Mouse (Mus musculus) kidney, postnatal 0 days (tissue): Measurements from ENCODE around the gene Gm609. TPM values are rescaled to one million over a fixed set of nuclear protein-coding genes. Genes with fewer than 3 reads are reported as not detected.
"Not testable (repeated sequence)": the region's sequence is repeated elsewhere in the genome, so short reads cannot be mapped to it uniquely, and the experiment has no call there.

ENCODE experiments used
- ATAC-seq: fragments of 200-750 bp; cut with Nextera tagmentation; replicated peaks from 2 replicates; pipeline ENCODE4 v1.8.0; 2017; ENCODE audit warnings: low read depth, moderate number of reproducible peaks, moderate TSS enrichment, moderate library complexity; ENCODE audit not compliant: low FRiP score
- DNase-seq: peaks from one replicate; pipeline ENCODE4 v3.0.0-alpha.2; 2016; ENCODE audit warnings: low spot score
- H3K27ac ChIP-seq: fragments of 300-500 bp; sonication (generic); 2 replicates; pipeline ENCODE4 v1.5.1; 2014; ENCODE audit warnings: mild to moderate bottlenecking
- H3K27me3 ChIP-seq: fragments of 300-500 bp; sonication (generic); 2 replicates; pipeline ENCODE4 v1.6.1; 2014; ENCODE audit warnings: low read length, mixed read lengths; ENCODE audit not compliant: insufficient read depth
- H3K36me3 ChIP-seq: fragments of 300-500 bp; sonication (generic); 2 replicates; pipeline ENCODE4 v1.6.1; 2014; ENCODE audit warnings: low read length, mixed read lengths; ENCODE audit not compliant: insufficient read depth
- H3K4me1 ChIP-seq: fragments of 300-500 bp; sonication (generic); replicated peaks from 2 replicates; pipeline ENCODE4 v1.6.1; 2014; ENCODE audit warnings: antibody characterized with exemption, low read length, mixed read lengths; ENCODE audit not compliant: insufficient read depth
- H3K4me2 ChIP-seq: fragments of 300-500 bp; sonication (generic); 2 replicates; pipeline ENCODE4 v1.6.1; 2014; ENCODE audit warnings: mild to moderate bottlenecking, low read length, moderate library complexity, mixed read lengths
- H3K4me3 ChIP-seq: fragments of 300-500 bp; sonication (generic); replicated peaks from 2 replicates; pipeline ENCODE4 v1.5.1; 2014; ENCODE audit warnings: low read depth, low read length
- H3K9ac ChIP-seq: fragments of 300-500 bp; sonication (generic); 2 replicates; pipeline ENCODE4 v1.6.1; 2014; ENCODE audit warnings: low read depth, low read length
- H3K9me3 ChIP-seq: fragments of 300-500 bp; sonication (generic); replicated peaks from 2 replicates; pipeline ENCODE4 v1.6.1; 2016; ENCODE audit warnings: low read length, inconsistent platforms, mixed read lengths
- CTCF ChIP-seq: IDR thresholded peaks from 2 replicates; pipeline ENCODE4 v1.5.1; 2016; ENCODE audit warnings: antibody characterized with exemption, low read depth, mild to moderate bottlenecking, moderate library complexity
- WGBS: fragments of 180-500 bp; shearing (Covaris S2); extraction: QIAGEN DNeasy Blood & Tissue Kit; methylation state at CpG from one replicate; pipeline ENCODE4 v1.1.7; 2014; 5-methylcytosine and 5-hydroxymethylcytosine counted together
- polyA plus RNA-seq: library from polyadenylated mRNA; unstranded; fragments of >200 nt; fragmentation: Nextera tagmentation; extraction: Ambion mirVana; gene quantifications from 2 replicates; pipeline ENCODE4 v1.2.1, GENCODE M21; 2015

Gene Gm609
- polyA plus RNA-seq, result 0.47 and 0.49 TPM in 2 replicates

DNA sequence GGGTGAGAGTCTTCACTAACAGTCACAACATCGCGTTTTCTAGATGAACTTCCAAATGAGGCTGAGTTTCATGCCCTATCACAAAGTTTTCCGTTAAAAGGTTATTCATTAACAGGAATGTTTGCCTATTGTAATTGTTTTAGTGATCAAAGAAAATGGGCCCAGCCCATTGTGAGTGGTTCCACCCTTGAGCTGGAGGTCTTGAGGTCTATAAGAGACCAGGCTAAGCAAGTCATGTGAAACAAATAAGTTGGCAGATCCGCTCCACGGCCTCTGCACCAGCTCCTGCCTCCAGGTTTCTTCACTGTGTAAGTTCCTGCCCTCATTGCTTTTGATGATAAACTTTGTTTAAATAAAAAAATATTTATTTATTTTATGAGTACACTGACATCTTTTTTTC is at the start of gene Gm609:
TSS of gene Gm609 (minus strand) at position 43 of the 400 bp plus-strand sequence.
- Histone ChIP-seq H3K27ac (no peak within 1 kb of the TSS), H3K27me3 (no peaks in the 10 kb centered on the region), H3K4me3 (no peak within 1 kb of the TSS), H3K4me2 (no peak within 1 kb of the TSS), H3K36me3 (no peaks in the 10 kb centered on the region), H3K9me3 (no peaks in the 10 kb centered on the region), H3K4me1 (no peaks in the 10 kb centered on the region), H3K9ac (no peak within 1 kb of the TSS)
- peak; percentile 19 for DNase-seq
- ATAC-seq, result peak; percentile 68; the same call in 1 of the 2 replicates
- 52% methylated on average over 5 of the region's 5 CpGs for WGBS
- no peak for TF ChIP-seq CTCF

DNA sequence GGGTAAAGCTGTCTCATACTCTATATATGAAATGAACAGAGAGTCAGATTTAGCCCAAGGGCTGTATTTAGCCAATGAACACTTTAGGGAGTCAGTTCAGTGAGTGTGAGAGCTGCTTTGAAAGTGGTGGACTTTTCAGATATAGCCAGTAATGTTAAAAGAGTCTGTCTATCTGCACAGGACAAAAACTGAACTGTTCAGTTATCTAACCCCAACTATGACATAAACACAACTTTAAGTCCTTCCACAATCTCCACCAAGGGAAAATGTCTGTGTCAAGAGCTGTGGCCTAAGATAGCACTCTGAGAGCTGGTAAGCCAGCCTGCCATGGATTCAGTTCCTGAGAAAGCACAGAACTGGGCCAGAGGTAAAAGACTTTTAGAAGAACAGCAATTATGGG is 49.3 kb upstream of the Gm609 start:
- Histone ChIP-seq H3K9me3 (no peaks in the 10 kb centered on the region), H3K9ac (no peak overlapping the region), H3K4me2 (no peak overlapping the region), H3K27me3 (no peaks in the 10 kb centered on the region), H3K36me3 (no peaks in the 10 kb centered on the region), H3K4me3 (no peak overlapping the region), H3K4me1 (no peaks in the 10 kb centered on the region), H3K27ac (no peak overlapping the region)
- no peak for TF ChIP-seq CTCF
- DNase-seq (no peak), ATAC-seq (no peak)

DNA sequence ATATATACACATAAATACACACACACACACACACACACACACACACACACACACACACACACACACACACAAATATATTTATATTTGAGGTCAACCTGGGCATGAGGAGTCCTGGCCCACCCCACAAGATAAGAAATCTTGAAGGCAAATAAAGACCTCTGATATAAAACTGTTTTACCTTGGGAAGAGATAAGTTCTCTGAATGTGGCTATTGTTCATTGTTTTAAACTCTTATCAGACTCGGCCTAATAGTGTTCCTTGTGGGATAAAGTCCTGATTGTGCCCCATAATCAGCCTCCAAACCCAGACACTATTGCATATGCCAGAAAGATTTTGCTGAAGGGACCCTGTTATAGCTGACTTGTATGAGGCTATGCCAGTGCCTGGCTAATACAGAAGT is 45.6 kb upstream of the Gm609 start:
- H3K4me2 ChIP-seq, H3K9ac ChIP-seq, ATAC-seq, H3K9me3 ChIP-seq, DNase-seq, H3K4me1 ChIP-seq, H3K27ac ChIP-seq, H3K4me3 ChIP-seq, H3K36me3 ChIP-seq, H3K27me3 ChIP-seq: not testable (repeated sequence)
- WGBS, result 67% methylated on average over 1 of the region's 1 CpGs

DNA sequence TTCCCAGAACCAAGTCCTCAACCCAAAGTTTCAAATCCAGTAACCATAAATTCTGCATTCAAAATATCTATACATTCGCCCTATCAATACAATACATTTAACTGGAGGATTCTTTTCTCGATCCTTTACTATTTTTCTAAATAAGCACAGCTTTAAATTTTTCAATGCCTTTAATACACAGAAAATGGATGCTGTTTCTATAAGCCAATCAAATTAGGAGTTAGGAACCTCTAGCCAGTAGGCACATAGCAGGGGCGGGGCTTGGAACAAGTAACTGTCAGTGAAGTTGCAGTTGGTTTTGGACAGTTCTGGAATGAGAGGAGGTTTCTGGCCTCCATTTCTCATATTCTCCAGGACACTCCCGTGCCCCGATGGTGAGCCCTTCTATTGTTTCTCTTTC is 42.2 kb upstream of the Gm609 start, which contains the start of gene Slc9c1:
TSS of gene Slc9c1 (plus strand) at position 301 of the 400 bp plus-strand sequence.
- H3K4me3 ChIP-seq, result no peak within 1 kb of the TSS
- H3K9me3 ChIP-seq, result no peaks in the 10 kb centered on the region
- H3K27me3 ChIP-seq, result no peaks in the 10 kb centered on the region
- no peak within 1 kb of the TSS for H3K4me2 ChIP-seq
- H3K36me3 ChIP-seq, result no peaks in the 10 kb centered on the region
- ATAC-seq (no peak), DNase-seq (no peak)
- no peaks in the 10 kb centered on the region for H3K4me1 ChIP-seq
- no peak within 1 kb of the TSS for H3K27ac ChIP-seq
- TF ChIP-seq CTCF, result no peak
- no peak within 1 kb of the TSS for H3K9ac ChIP-seq
- WGBS, result 94% methylated on average over 5 of the region's 5 CpGs

GRCm38 (mm10) chr16:45531950-45532349 is 39.2 kb upstream of the Gm609 start, which contains the start of gene Gm17783:
Gene Gm17783 (minus strand): TSS chr16:45532050.
- Histone ChIP-seq H3K9me3 (no peaks in the 10 kb centered on the region), H3K4me1 (no peaks in the 10 kb centered on the region), H3K27ac (no peak within 1 kb of the TSS), H3K27me3 (no peaks in the 10 kb centered on the region), H3K4me3 (no peak within 1 kb of the TSS), H3K4me2 (no peak within 1 kb of the TSS), H3K9ac (no peak within 1 kb of the TSS), H3K36me3 (no peaks in the 10 kb centered on the region)
- no peak for DNase-seq
- 51% methylated on average over 4 of the region's 4 CpGs for WGBS
- no peak for ATAC-seq
- TF ChIP-seq CTCF, result no peak

DNA sequence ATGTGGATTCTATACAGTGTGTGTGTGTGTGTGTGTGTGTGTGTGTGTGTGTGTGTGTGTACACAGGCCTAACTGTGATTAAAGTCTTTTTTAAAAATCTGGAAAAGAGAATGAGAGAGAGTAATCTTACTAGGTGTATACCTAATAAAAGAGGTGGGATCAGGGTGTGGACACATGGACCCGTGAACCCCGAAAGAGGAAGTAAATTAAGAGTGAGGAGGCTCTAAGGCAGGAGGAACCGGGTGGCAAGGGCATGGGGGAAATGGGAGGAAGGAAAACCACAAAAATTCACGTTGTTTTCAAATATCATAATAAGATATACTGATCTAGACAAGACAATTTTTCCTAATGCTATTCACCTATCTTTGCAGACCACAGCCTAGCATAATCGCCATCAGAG is 32.8 kb upstream of the Gm609 start:
- H3K4me2 ChIP-seq, result no peak overlapping the region
- no peaks in the 10 kb centered on the region for H3K9me3 ChIP-seq
- no peak overlapping the region for H3K9ac ChIP-seq
- no peak for ATAC-seq
- H3K4me3 ChIP-seq, result no peak overlapping the region
- H3K4me1 ChIP-seq, result no peaks in the 10 kb centered on the region
- DNase-seq, result no peak
- no peak overlapping the region for H3K27ac ChIP-seq
- no peaks in the 10 kb centered on the region for H3K27me3 ChIP-seq
- WGBS, result 78% methylated on average over 5 of the region's 5 CpGs
- H3K36me3 ChIP-seq, result no peaks in the 10 kb centered on the region
- no peak for TF ChIP-seq CTCF

DNA sequence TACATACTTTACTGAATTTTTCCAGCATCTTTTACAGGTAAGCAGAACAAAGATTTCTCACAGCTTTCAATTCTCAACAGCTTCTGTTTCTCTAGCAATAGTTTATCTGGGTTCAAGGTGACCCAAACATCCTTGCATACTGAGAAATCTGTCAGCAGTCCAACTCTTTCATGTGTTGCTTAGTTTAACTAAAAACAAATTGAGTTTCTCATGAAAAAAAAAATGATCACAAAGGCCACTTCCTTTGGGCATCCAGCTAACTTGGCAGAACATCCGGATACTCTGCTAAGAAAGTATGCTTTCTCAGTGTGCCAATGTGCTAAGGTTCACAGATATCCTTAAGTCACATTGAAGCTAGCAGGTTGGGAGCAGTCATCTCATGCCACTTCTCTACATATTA is 2.6 kb upstream of the Gm609 start:
- no peak overlapping the region for H3K9ac ChIP-seq
- TF ChIP-seq CTCF, result no peak
- no peaks in the 10 kb centered on the region for H3K27me3 ChIP-seq
- H3K9me3 ChIP-seq, result no peaks in the 10 kb centered on the region
- DNase-seq, result no peak
- ATAC-seq, result no peak
- H3K4me2 ChIP-seq, result no peak overlapping the region
- H3K4me1 ChIP-seq, result no peaks in the 10 kb centered on the region
- H3K27ac ChIP-seq, result no peak overlapping the region
- H3K36me3 ChIP-seq, result no peaks in the 10 kb centered on the region
- WGBS, result 66% methylated on average over 1 of the region's 1 CpGs
- no peak overlapping the region for H3K4me3 ChIP-seq
